Mouse (Mus musculus) central nervous system, embryonic 11.5 days (tissue): Measurements from ENCODE around the gene Msgn1. TPM values are rescaled to one million over a fixed set of nuclear protein-coding genes. Genes with fewer than 3 reads are reported as not detected.

ENCODE experiments used
- polyA plus RNA-seq: library from polyadenylated mRNA; depleted of rRNA; stranded (reverse); fragments of >200 nt; gene quantifications from 2 replicates; pipeline ENCODE4 v1.2.3, GENCODE M21; 2012; rRNA removed

The Msgn1 gene
- polyA plus RNA-seq = not detected in 2 replicates

GRCm38 (mm10) chr12:11208872-11209271 lies at the start of gene Msgn1:
Gene Msgn1 (minus strand): TSS chr12:11208972.

Other genes with a start within 250 kb of the Msgn1 start
- gene Kcns3, start 57.9 kb downstream of the Msgn1 start, polyA plus RNA-seq = 0.49 and 1.2 TPM in 2 replicates
- 9.6 and 9.8 TPM in 2 replicates for gene Gen1, start 56.8 kb upstream of the Msgn1 start, polyA plus RNA-seq
- gene Smc6, start 56.9 kb upstream of the Msgn1 start, polyA plus RNA-seq = 89.7 and 203 TPM in 2 replicates
- 0.94 and 2.1 TPM in 2 replicates for gene Vsnl1, start 227.6 kb upstream of the Msgn1 start, polyA plus RNA-seq
- gene Rad51ap2, start 247.1 kb upstream of the Msgn1 start, polyA plus RNA-seq = 0.13 and 0.21 TPM in 2 replicates